Mouse (Mus musculus) intestine, embryonic 14.5 days (tissue): ENCODE results near the gene Insl3. TPM values are rescaled to one million over a fixed set of nuclear protein-coding genes. Genes with fewer than 3 reads are reported as not detected.

Experiments
- ATAC-seq: fragments of 200-750 bp; cut with Nextera tagmentation; replicated peaks from 2 replicates; pipeline ENCODE4 v1.8.0; 2017; ENCODE audit warnings: low read depth, moderate number of reproducible peaks, moderate TSS enrichment, moderate library complexity; ENCODE audit not compliant: low FRiP score, low TSS enrichment
- DNase-seq: peaks from one replicate; pipeline ENCODE4 v3.0.0-alpha.2; 2018; ENCODE audit warnings: low spot score
- H3K27ac ChIP-seq: fragments of 300-500 bp; sonication (generic); 2 replicates; pipeline ENCODE4 v1.5.1; 2014; ENCODE audit warnings: low read depth, mild to moderate bottlenecking, control low read depth
- H3K27me3 ChIP-seq: fragments of 300-500 bp; sonication (generic); replicated peaks from 2 replicates; pipeline ENCODE4 v1.6.1; 2014; ENCODE audit warnings: low read length, control low read depth; ENCODE audit not compliant: control insufficient read depth, insufficient read depth
- H3K36me3 ChIP-seq: fragments of 300-500 bp; sonication (generic); 2 replicates; pipeline ENCODE4 v1.6.1; 2014; ENCODE audit warnings: low read length, control low read depth; ENCODE audit not compliant: control insufficient read depth, insufficient read depth
- H3K4me1 ChIP-seq: fragments of 300-500 bp; sonication (generic); replicated peaks from 2 replicates; pipeline ENCODE4 v1.6.1; 2014; ENCODE audit warnings: low read length, control low read depth, mixed read lengths; ENCODE audit not compliant: control insufficient read depth, insufficient read depth
- H3K4me2 ChIP-seq: fragments of 300-500 bp; sonication (generic); 2 replicates; pipeline ENCODE4 v1.6.1; 2014; ENCODE audit warnings: low read length
- H3K4me3 ChIP-seq: fragments of 300-500 bp; sonication (generic); 2 replicates; pipeline ENCODE4 v1.5.1; 2014; ENCODE audit warnings: low read depth, low read length, control low read depth, mixed read lengths
- H3K9ac ChIP-seq: fragments of 300-500 bp; sonication (generic); 2 replicates; pipeline ENCODE4 v1.6.1; 2014; ENCODE audit warnings: mild to moderate bottlenecking, low read length
- H3K9me3 ChIP-seq: fragments of 300-500 bp; sonication (generic); 2 replicates; pipeline ENCODE4 v1.6.1; 2016; ENCODE audit warnings: low read length, control low read depth; ENCODE audit not compliant: control insufficient read depth
- WGBS: fragments of 180-500 bp; shearing (Covaris S2); extraction: QIAGEN DNeasy Blood & Tissue Kit; methylation state at CpG from one replicate; pipeline ENCODE4 v1.1.7; 2014; 5-methylcytosine and 5-hydroxymethylcytosine counted together
- polyA plus RNA-seq: library from polyadenylated mRNA; unstranded; fragments of >200 nt; fragmentation: Nextera tagmentation; extraction: Ambion mirVana; gene quantifications from 2 replicates; pipeline ENCODE4 v1.2.1, GENCODE M21; 2014

Insl3 gene
- polyA plus RNA-seq, 1 experiment from 2014 or later, result 1.4 TPM

DNA sequence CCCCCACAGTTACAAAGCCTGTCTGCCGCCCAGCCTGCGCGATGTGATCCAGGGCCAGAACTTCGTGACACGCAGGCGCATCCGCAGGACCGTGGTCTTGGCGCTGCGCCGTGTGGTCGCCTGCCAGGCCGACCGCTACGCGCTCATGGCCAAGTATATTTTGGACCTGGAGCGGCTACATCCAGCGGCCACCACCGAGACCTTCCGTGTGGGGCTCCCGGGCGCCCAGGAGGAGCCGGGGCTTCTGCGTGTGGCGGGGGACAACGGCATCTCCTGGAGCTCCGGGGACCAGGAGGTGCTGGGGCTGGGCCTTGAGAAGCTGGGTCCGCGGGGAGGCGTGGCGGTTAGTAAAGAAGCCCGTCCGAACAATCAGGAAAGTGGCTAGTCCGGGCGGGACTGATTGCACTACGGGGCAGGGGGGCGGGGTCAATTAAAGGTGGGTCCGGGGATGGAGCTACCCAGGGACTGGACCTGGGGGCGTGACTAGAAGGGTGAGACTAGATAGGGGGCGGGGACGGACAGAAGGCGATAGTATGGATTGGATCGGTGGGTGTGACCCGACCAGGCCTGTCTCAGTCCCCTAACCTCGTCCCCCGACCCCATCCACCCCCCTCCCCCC, 9.4 kb upstream of the Insl3 start:
- WGBS, result 3% methylated on average over 46 of the region's 46 CpGs
- Histone ChIP-seq H3K27me3 (peaks cover 77% of the 10 kb centered on the region), H3K9ac (no peak overlapping the region), H3K36me3 (no peaks in the 10 kb centered on the region), H3K4me1 (0 out of 2 replicates have a peak, but pooled peaks cover 3% of the 10 kb centered on the region), H3K4me3 (peak overlapping the region; percentile 15; the same call in 1 of the 2 replicates), H3K27ac (no peak overlapping the region), H3K4me2 (peak overlapping the region; percentile 49), H3K9me3 (no peaks in the 10 kb centered on the region)
- ATAC-seq (0 out of 2 replicates have a peak, but pooled peaks have one; percentile 19), DNase-seq (peak; percentile 57)

GRCm38 (mm10) chr8:71680471-71680870, 8.5 kb upstream of the Insl3 start:
- no peak for DNase-seq

GRCm38 (mm10) chr8:71681369-71681915, 7.6 kb upstream of the Insl3 start:
- peaks cover 4% of the 10 kb centered on the region for H3K4me1 ChIP-seq
- 18% methylated on average over 18 of the region's 18 CpGs for WGBS
- H3K27me3 ChIP-seq, result peaks cover 89% of the 10 kb centered on the region
- H3K9me3 ChIP-seq, result no peaks in the 10 kb centered on the region
- DNase-seq (peak; percentile 61), ATAC-seq (no peak)
- no peak overlapping the region for H3K4me3 ChIP-seq
- no peak overlapping the region for H3K4me2 ChIP-seq
- no peaks in the 10 kb centered on the region for H3K36me3 ChIP-seq
- no peak overlapping the region for H3K27ac ChIP-seq
- H3K9ac ChIP-seq, result no peak overlapping the region

More at GRCm38 (mm10) chr8:71680471-71680870, 8.5 kb upstream of the Insl3 start:
- Histone ChIP-seq H3K9me3 (no peaks in the 10 kb centered on the region), H3K4me2 (no peak overlapping the region; the same call in 1 of the 2 replicates), H3K4me3 (no peak overlapping the region), H3K27ac (no peak overlapping the region), H3K9ac (no peak overlapping the region), H3K27me3 (peaks cover 80% of the 10 kb centered on the region), H3K36me3 (no peaks in the 10 kb centered on the region), H3K4me1 (0 out of 2 replicates have a peak, but pooled peaks cover 3% of the 10 kb centered on the region)
- ATAC-seq, result no peak
- 7% methylated on average over 21 of the region's 21 CpGs for WGBS

DNA sequence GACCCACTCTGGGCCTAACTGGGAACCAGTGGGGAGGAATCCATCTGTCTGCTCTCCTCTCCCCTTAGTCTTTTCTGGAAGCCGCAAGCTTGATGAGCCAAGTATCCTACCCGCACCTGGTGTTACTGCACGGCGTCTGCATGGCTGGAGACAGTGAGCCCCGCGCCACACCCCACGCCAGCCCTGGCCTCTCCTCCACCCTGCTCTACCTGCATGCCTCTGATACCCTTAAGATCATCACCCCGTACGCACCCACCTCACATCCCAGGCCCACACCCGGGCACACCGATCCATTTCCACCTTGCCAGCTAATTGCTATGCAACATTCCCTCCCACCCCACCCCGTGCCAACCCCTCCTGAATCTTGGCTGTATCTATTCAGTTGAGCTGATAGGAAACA, 6.2 kb upstream of the Insl3 start:
- Histone ChIP-seq H3K27ac (no peak overlapping the region), H3K4me1 (peaks cover 4% of the 10 kb centered on the region), H3K9ac (no peak overlapping the region), H3K4me2 (no peak overlapping the region), H3K27me3 (peaks cover 100% of the 10 kb centered on the region), H3K9me3 (no peaks in the 10 kb centered on the region), H3K4me3 (no peak overlapping the region), H3K36me3 (no peaks in the 10 kb centered on the region)
- no peak for DNase-seq
- no peak for ATAC-seq
- WGBS, result 74% methylated on average over 12 of the region's 12 CpGs

- ATAC-seq (no peak), DNase-seq (no peak)
- Histone ChIP-seq H3K4me1 (peaks cover 4% of the 10 kb centered on the region), H3K27me3 (peaks cover 100% of the 10 kb centered on the region), H3K27ac (no peak overlapping the region), H3K4me3 (no peak overlapping the region), H3K4me2 (no peak overlapping the region), H3K9ac (no peak overlapping the region), H3K36me3 (no peaks in the 10 kb centered on the region), H3K9me3 (no peaks in the 10 kb centered on the region)
- 31% methylated on average over 10 of the region's 10 CpGs for WGBS
Observed at GRCm38 (mm10) chr8:71684701-71685100, 4.3 kb upstream of the Insl3 start.

DNA sequence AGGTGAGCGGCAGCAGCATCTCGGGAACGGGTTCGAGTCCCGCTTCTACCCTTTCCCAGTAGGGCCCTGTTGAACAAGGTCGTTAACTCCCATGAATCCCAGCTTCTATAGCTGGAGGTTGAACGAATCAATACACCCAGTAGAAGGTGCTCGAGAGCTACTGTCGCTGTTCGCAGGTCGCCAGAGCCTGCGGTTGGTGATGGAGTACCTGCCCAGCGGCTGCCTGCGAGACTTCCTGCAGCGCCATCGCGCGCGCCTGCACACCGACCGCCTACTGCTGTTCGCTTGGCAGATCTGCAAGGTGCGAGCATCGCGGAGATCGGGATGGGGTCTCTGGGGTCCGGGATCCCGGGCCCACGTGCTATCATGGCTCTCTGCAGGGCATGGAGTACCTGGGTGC, 3.4 kb upstream of the Insl3 start:
- Histone ChIP-seq H3K9ac (no peak overlapping the region), H3K4me1 (peaks cover 4% of the 10 kb centered on the region), H3K27ac (no peak overlapping the region), H3K27me3 (peaks cover 100% of the 10 kb centered on the region), H3K4me2 (peak overlapping the region; percentile 46), H3K4me3 (peak overlapping the region; percentile 19), H3K36me3 (no peaks in the 10 kb centered on the region), H3K9me3 (no peaks in the 10 kb centered on the region)
- peak; percentile 45; the same call in 1 of the 2 replicates for ATAC-seq
- 6% methylated on average over 29 of the region's 29 CpGs for WGBS
- DNase-seq, result no peak

- WGBS, result 2% methylated on average over 23 of the region's 23 CpGs
- no peak overlapping the region for H3K9ac ChIP-seq
- H3K9me3 ChIP-seq, result no peaks in the 10 kb centered on the region
- H3K4me2 ChIP-seq, result peak overlapping the region; percentile 46
- peak overlapping the region; percentile 19 for H3K4me3 ChIP-seq
- no peak overlapping the region for H3K27ac ChIP-seq
- peaks cover 100% of the 10 kb centered on the region for H3K27me3 ChIP-seq
- ATAC-seq (peak; percentile 47), DNase-seq (peak; percentile 71)
- H3K4me1 ChIP-seq, result peaks cover 4% of the 10 kb centered on the region
- no peaks in the 10 kb centered on the region for H3K36me3 ChIP-seq
Observed at GRCm38 (mm10) chr8:71686143-71686734, 2.8 kb upstream of the Insl3 start.

GRCm38 (mm10) chr8:71687616-71688015, 1.4 kb upstream of the Insl3 start:
- WGBS, result 4% methylated on average over 8 of the region's 8 CpGs
- peaks cover 5% of the 10 kb centered on the region for H3K4me1 ChIP-seq
- no peak for DNase-seq
- no peak overlapping the region for H3K4me3 ChIP-seq
- no peak for ATAC-seq
- peaks cover 100% of the 10 kb centered on the region for H3K27me3 ChIP-seq
- H3K9me3 ChIP-seq, result no peaks in the 10 kb centered on the region
- no peak overlapping the region for H3K9ac ChIP-seq
- no peak overlapping the region for H3K4me2 ChIP-seq
- no peaks in the 10 kb centered on the region for H3K36me3 ChIP-seq
- no peak overlapping the region for H3K27ac ChIP-seq
